Mouse (Mus musculus): ENCODE measurements around the gene Gfy. TPM values are rescaled to one million over a fixed set of nuclear protein-coding genes. Genes with fewer than 3 reads are reported as not detected.

Gene Gfy
- polyA plus RNA-seq, 1 experiment from 2014 or later = not detected

GRCm38 (mm10) chr7:45208260-45208659, 28.9 kb upstream of the Gfy start:
- H3K4me2 ChIP-seq = no peak overlapping the region
- H3K9ac ChIP-seq = no peak overlapping the region
- peaks cover 24% of the 10 kb centered on the region for H3K27me3 ChIP-seq (replicated peaks)
- no peak overlapping the region for H3K4me3 ChIP-seq (replicated peaks)
- H3K27ac ChIP-seq = no peak overlapping the region
- WGBS = 74% methylated on average over 6 of the region's 6 CpGs
- no peaks in the 10 kb centered on the region for H3K9me3 ChIP-seq
- no peaks in the 10 kb centered on the region for H3K36me3 ChIP-seq
- no peak for ATAC-seq (ENCODE audit: insufficient read depth, low FRiP score, low read depth)
- peaks cover 8% of the 10 kb centered on the region for H3K4me1 ChIP-seq

DNA sequence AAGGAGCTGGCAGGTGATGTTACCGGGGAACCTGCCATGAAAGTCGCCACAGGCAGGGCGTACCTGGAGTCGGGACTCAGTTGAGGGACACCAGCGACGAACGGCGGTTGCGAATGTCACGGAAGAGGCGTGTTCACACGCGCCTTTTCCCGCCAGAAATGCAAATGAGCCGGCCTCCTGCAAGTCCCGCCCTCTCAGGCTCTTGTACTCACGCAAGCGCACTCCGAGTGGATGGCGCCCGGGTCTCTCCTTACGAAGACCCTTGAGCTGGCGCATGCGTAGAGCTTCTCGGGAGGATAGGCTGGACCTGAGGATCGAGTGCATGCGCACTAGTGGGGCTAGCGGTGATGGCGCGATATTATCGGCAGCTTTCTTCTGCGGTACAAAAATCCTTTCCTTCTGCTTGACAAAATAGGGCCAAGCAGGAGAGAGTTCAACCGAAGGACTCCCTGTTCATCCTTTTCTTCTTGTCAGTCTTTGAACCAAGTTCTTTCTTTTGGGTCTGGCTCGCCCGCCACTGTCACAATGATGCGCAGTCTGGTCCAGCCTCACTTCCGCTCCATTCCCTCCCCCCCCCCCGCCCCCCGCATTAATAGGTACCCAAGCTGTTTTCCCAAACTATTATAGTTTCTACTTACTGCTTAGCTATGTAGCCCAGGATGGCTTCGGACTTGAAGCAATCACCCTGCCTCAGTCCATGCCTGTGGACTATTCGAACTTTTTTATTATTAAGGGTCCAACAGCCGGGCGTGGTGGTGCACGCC, 25.2 kb upstream of the Gfy start, which contains the start of gene Ccdc155:
Gene Ccdc155, minus strand, starts transcription at position 513 of the 764 bp plus-strand sequence.
- Histone ChIP-seq H3K36me3 (no peaks in the 10 kb centered on the region), H3K9me3 (no peaks in the 10 kb centered on the region), H3K27ac (no peak within 1 kb of the TSS; the same call in 1 of the 2 replicates), H3K4me1 (no peaks in the 10 kb centered on the region; the same call in 1 of the 2 replicates), H3K9ac (no peak within 1 kb of the TSS), H3K4me2 (peak within 1 kb of the TSS; percentile 63), H3K4me3 (replicated peaks) (peak within 1 kb of the TSS; percentile 48), H3K27me3 (replicated peaks) (no peaks in the 10 kb centered on the region)
- WGBS = 8% methylated on average over 43 of the region's 44 CpGs
- peak; percentile 88 for ATAC-seq (ENCODE audit: insufficient read depth, low FRiP score, low read depth)

DNA sequence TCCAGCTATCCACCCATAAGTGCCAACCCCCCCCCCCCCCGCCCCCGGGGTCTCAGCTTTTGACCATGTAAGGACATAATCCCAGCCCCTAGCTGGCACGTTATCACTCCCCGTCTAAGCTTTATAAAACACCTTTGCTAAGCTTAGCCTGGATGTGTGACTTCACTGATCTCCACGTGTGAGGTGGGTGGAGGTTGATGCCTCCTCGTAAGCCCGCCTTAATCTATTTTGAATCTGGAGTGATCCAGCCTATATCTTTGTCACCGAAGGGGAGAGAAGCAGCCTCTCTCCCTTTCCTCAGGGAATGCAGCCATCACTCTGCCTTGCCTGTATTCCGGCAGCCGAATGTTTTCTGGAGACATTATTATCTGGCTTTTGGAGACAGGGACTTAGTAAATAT, 23.3 kb upstream of the Gfy start:
- Histone ChIP-seq H3K4me2 (no peak overlapping the region), H3K27me3 (replicated peaks) (no peaks in the 10 kb centered on the region), H3K36me3 (no peaks in the 10 kb centered on the region), H3K4me1 (no peaks in the 10 kb centered on the region; the same call in 1 of the 2 replicates), H3K27ac (peak overlapping the region; percentile 33), H3K9me3 (no peaks in the 10 kb centered on the region), H3K9ac (no peak overlapping the region), H3K4me3 (replicated peaks) (no peak overlapping the region)
- WGBS = 39% methylated on average over 10 of the region's 10 CpGs
- ATAC-seq (ENCODE audit: insufficient read depth, low FRiP score, low read depth) = no peak

- 75% methylated on average over 11 of the region's 11 CpGs for WGBS
- H3K4me3 ChIP-seq (replicated peaks) = no peak overlapping the region
- no peaks in the 10 kb centered on the region for H3K9me3 ChIP-seq
- H3K27me3 ChIP-seq (replicated peaks) = no peaks in the 10 kb centered on the region
- H3K36me3 ChIP-seq = no peaks in the 10 kb centered on the region
- ATAC-seq (ENCODE audit: insufficient read depth, low FRiP score, low read depth) = no peak
- no peaks in the 10 kb centered on the region for H3K4me1 ChIP-seq
- no peak overlapping the region for H3K4me2 ChIP-seq
- H3K27ac ChIP-seq = no peak overlapping the region
- no peak overlapping the region for H3K9ac ChIP-seq
Measured at GRCm38 (mm10) chr7:45198961-45199360, 19.6 kb upstream of the Gfy start.

GRCm38 (mm10) chr7:45198435-45198834, 19.1 kb upstream of the Gfy start:
- Histone ChIP-seq H3K4me3 (replicated peaks) (no peak overlapping the region), H3K27me3 (replicated peaks) (no peaks in the 10 kb centered on the region), H3K9me3 (no peaks in the 10 kb centered on the region), H3K27ac (no peak overlapping the region), H3K4me2 (no peak overlapping the region), H3K36me3 (no peaks in the 10 kb centered on the region), H3K9ac (no peak overlapping the region), H3K4me1 (no peaks in the 10 kb centered on the region)
- 16% methylated on average over 5 of the region's 5 CpGs for WGBS
- ATAC-seq (ENCODE audit: insufficient read depth, low FRiP score, low read depth) = no peak

DNA sequence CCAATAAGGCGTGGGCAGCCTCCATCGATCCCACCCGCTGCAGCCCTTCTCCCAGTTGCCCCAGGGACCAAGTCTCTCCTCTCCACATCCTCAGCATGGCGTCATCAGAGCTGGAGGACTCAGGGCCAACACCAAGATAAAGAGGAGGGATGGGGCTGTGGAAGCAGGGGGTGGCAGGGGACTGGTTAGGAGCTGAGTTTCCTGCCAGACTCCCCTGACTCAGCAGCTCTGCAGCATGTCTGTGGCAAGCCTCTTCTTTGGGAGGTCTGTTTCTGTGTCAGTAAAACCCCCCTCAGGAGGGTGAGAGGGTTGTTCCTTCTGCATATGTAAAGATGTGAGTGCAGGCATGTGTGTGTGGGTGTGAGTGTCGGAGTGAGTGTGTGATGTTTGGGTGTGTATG, 17.6 kb upstream of the Gfy start:
- Histone ChIP-seq H3K9me3 (no peaks in the 10 kb centered on the region), H3K4me1 (0 out of 2 replicates have a peak, but pooled peaks cover 2% of the 10 kb centered on the region), H3K9ac (no peak overlapping the region), H3K27ac (no peak overlapping the region), H3K27me3 (replicated peaks) (0 out of 2 replicates have a peak, but pooled peaks cover 4% of the 10 kb centered on the region), H3K4me3 (replicated peaks) (no peak overlapping the region), H3K4me2 (no peak overlapping the region), H3K36me3 (no peaks in the 10 kb centered on the region)
- no peak for ATAC-seq (ENCODE audit: insufficient read depth, low FRiP score, low read depth)
- 75% methylated on average over 5 of the region's 5 CpGs for WGBS

DNA sequence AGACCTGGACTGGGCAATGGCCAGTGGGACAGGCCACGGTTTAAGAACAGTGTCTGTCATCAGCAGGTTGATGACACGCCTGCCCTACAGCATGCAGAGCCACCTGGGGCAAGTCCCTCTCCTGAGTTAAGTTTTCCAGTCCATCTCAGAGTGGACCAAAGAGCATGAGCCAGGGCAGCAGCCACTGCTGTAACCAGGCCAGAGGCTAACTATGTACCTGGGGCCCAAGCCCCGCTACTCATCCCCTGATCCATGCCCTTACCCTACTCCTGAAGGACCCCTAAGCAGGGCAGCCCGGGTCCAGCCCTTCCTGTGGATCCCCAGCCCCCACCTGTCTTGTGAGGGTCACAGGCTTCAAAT, 16.8 kb upstream of the Gfy start:
- H3K36me3 ChIP-seq = no peaks in the 10 kb centered on the region
- H3K9ac ChIP-seq = no peak overlapping the region
- H3K4me1 ChIP-seq = 0 out of 2 replicates have a peak, but pooled peaks cover 7% of the 10 kb centered on the region
- H3K9me3 ChIP-seq = no peaks in the 10 kb centered on the region
- no peak overlapping the region for H3K27ac ChIP-seq
- no peak for ATAC-seq (ENCODE audit: insufficient read depth, low FRiP score, low read depth)
- H3K4me3 ChIP-seq (replicated peaks) = no peak overlapping the region
- no peak overlapping the region for H3K4me2 ChIP-seq
- WGBS = 87% methylated on average over 4 of the region's 4 CpGs
- H3K27me3 ChIP-seq (replicated peaks) = 0 out of 2 replicates have a peak, but pooled peaks cover 4% of the 10 kb centered on the region

- no peak overlapping the region for H3K9ac ChIP-seq
- peaks cover 7% of the 10 kb centered on the region; the same call in 1 of the 2 replicates for H3K27me3 ChIP-seq (replicated peaks)
- no peak overlapping the region for H3K4me3 ChIP-seq (replicated peaks)
- 58% methylated on average over 13 of the region's 13 CpGs for WGBS
- no peak overlapping the region for H3K27ac ChIP-seq
- no peak overlapping the region for H3K4me2 ChIP-seq
- no peaks in the 10 kb centered on the region for H3K36me3 ChIP-seq
- no peak for ATAC-seq (ENCODE audit: insufficient read depth, low FRiP score, low read depth)
- H3K4me1 ChIP-seq = 0 out of 2 replicates have a peak, but pooled peaks cover 7% of the 10 kb centered on the region
- H3K9me3 ChIP-seq = no peaks in the 10 kb centered on the region
Measured at GRCm38 (mm10) chr7:45195341-45196175, 16.2 kb upstream of the Gfy start.

DNA sequence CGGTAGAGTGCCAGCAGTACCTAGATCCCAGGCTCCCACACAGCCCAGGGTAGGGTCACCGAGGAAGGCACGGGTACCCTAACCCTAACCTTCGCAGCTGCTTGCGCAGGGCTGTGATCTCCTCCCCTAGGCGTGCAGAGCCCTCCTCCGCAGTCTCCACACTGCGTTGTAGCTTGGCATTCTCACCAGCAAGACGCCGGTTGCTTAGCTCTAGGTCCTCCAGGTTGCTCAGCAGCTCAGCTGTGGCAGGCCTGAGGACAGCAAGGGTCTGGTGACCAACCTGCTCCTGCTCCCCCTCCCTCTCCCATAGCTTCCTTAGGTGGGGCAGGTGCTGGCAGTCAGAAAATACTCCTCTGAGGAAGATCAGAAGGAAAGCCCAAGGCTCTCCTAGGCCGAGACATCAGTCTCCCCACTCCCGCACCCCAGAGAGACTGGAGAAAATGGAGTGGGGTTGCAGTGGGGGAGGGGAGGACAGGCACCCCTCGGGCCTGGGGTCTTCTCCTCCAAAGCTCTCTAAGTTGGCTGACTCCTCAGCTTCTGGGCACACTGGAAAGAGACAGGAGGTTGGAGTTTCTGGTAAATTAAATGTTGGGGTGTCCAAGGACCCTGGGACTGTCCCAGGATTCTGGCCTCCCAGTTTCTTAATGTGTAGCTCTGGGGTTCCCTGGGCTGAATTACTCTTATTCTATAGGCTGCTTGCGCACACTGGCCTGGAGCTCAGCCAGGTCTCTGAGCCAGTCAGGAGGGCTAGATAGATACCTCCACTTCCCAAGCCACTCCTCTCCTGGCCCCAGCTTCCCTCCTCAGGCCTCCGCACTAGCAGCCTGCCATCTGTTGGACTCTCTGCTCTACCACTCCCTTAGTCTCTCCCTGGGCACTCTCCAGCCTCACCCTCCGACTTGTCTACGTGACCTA, 14.8 kb upstream of the Gfy start:
- no peak for ATAC-seq (ENCODE audit: insufficient read depth, low FRiP score, low read depth)
- Histone ChIP-seq H3K27ac (no peak overlapping the region), H3K9ac (no peak overlapping the region), H3K27me3 (replicated peaks) (peaks cover 17% of the 10 kb centered on the region), H3K4me1 (0 out of 2 replicates have a peak, but pooled peaks cover 7% of the 10 kb centered on the region), H3K9me3 (no peaks in the 10 kb centered on the region), H3K4me2 (no peak overlapping the region), H3K4me3 (replicated peaks) (no peak overlapping the region), H3K36me3 (no peaks in the 10 kb centered on the region)
- 76% methylated on average over 17 of the region's 17 CpGs for WGBS

DNA sequence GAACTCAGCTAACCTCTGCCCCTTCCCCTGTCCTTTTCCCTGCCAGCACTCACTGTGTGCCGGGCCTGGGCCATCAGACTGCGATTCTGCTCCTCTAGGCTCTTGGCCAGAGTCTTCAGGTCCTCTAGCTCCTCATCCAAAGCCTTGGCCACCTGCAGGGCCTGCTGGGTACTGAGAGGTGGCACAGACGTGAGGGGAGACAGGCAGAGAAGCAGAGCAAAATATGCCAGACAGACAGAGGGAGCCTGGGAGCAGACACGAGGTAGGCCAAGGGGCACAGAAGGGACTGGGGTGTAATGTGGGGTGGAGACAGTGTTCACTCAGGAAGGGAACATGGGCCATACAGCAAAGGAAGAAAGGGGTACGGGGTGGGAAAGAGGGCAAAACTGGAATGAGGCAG, 14.0 kb upstream of the Gfy start:
- H3K27me3 ChIP-seq (replicated peaks) = peaks cover 21% of the 10 kb centered on the region
- no peak overlapping the region for H3K4me2 ChIP-seq
- no peak overlapping the region for H3K27ac ChIP-seq
- H3K9ac ChIP-seq = no peak overlapping the region
- 74% methylated on average over 5 of the region's 5 CpGs for WGBS
- no peaks in the 10 kb centered on the region for H3K9me3 ChIP-seq
- H3K4me3 ChIP-seq (replicated peaks) = no peak overlapping the region
- ATAC-seq (ENCODE audit: insufficient read depth, low FRiP score, low read depth) = no peak
- no peaks in the 10 kb centered on the region for H3K36me3 ChIP-seq
- H3K4me1 ChIP-seq = 0 out of 2 replicates have a peak, but pooled peaks cover 7% of the 10 kb centered on the region

- Histone ChIP-seq H3K4me3 (replicated peaks) (no peak overlapping the region), H3K27me3 (replicated peaks) (peaks cover 23% of the 10 kb centered on the region)
- WGBS = 85% methylated on average over 7 of the region's 7 CpGs
Measured at GRCm38 (mm10) chr7:45192585-45193310, 13.4 kb upstream of the Gfy start.

More at GRCm38 (mm10) chr7:45192585-45193310, 13.4 kb upstream of the Gfy start:
- Histone ChIP-seq H3K4me2 (no peak overlapping the region), H3K9me3 (no peaks in the 10 kb centered on the region), H3K27ac (no peak overlapping the region), H3K36me3 (no peaks in the 10 kb centered on the region), H3K9ac (no peak overlapping the region), H3K4me1 (0 out of 2 replicates have a peak, but pooled peaks cover 7% of the 10 kb centered on the region)
- no peak for ATAC-seq (ENCODE audit: insufficient read depth, low FRiP score, low read depth)

Measured in stomach, embryonic 15.5 days (tissue).